Mouse (Mus musculus): Measurements from ENCODE around the gene Sbk3. TPM values are rescaled to one million over a fixed set of nuclear protein-coding genes. Genes with fewer than 3 reads are reported as not detected.

Gene Sbk3
- polyA plus RNA-seq, 1 experiment from 2014 or later = 0.10 TPM

DNA sequence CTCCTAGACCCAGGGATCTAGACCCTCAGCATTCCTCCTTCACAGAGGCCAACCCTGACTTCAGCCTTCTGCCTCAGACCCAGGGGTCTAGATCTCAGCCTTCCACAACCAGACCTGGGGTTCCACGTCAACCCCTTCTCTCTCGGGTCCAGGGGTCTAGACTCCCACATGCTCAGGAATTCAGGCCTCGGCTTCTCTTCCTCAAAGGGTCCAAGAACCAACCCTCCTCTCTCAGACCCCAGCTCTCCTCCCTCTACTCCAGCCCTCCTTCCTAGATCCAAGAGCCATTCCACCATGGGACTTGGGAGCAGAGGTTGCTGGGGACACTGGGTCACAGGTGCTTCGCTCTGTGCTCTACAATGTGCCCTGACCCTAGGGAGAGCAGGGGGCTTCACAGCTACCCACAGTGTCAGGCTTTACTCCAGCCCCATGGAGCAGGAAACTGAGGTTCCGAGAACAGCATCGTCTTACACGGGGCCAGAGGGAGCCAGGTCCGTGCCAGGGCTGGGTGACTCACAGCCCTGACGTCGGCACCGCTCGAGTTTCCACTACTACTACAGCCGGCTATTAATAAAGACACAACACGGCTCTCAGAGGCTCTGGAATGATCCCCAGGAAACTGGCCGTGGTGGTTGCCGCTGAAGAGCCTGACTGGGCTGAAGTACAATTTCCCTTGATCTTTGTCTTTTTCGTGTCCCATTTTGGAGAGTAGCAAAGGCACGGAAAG, 1.5 kb upstream of the Sbk3 start:
- H3K27me3 ChIP-seq (ENCODE audit: insufficient read depth, poor library complexity, severe bottlenecking) = no peaks in the 10 kb centered on the region
- no peaks in the 10 kb centered on the region; the same call in 1 of the 2 replicates for H3K4me1 ChIP-seq (replicated peaks)
- H3K27ac ChIP-seq = no peak overlapping the region
- DNase-seq (ENCODE audit: low spot score) = no peak
- 83% methylated on average over 18 of the region's 18 CpGs for WGBS
- H3K9me3 ChIP-seq = peaks cover 7% of the 10 kb centered on the region; the same call in 1 of the 2 replicates
- no peaks in the 10 kb centered on the region for H3K36me3 ChIP-seq
- no peak overlapping the region for H3K4me3 ChIP-seq

GRCm38 (mm10) chr7:4971710-4972109, 742 bp upstream of the Sbk3 start:
- Histone ChIP-seq H3K4me1 (replicated peaks) (no peaks in the 10 kb centered on the region; the same call in 1 of the 2 replicates), H3K27me3 (ENCODE audit: insufficient read depth, poor library complexity, severe bottlenecking) (no peaks in the 10 kb centered on the region), H3K9me3 (0 out of 2 replicates have a peak, but pooled peaks cover 5% of the 10 kb centered on the region), H3K36me3 (no peaks in the 10 kb centered on the region), H3K27ac (no peak overlapping the region), H3K4me3 (no peak overlapping the region)
- DNase-seq (ENCODE audit: low spot score) = no peak
- 30% methylated on average over 7 of the region's 7 CpGs for WGBS

- Histone ChIP-seq H3K27me3 (ENCODE audit: insufficient read depth, poor library complexity, severe bottlenecking) (no peaks in the 10 kb centered on the region), H3K36me3 (no peaks in the 10 kb centered on the region), H3K4me3 (no peak overlapping the region), H3K9me3 (0 out of 2 replicates have a peak, but pooled peaks cover 4% of the 10 kb centered on the region), H3K27ac (no peak overlapping the region), H3K4me1 (replicated peaks) (0 out of 2 replicates have a peak, but pooled peaks cover 7% of the 10 kb centered on the region)
- no peak for DNase-seq (ENCODE audit: low spot score)
- WGBS = 85% methylated on average over 5 of the region's 5 CpGs
Measured at GRCm38 (mm10) chr7:4964988-4965387, 6.0 kb downstream of the Sbk3 start.

GRCm38 (mm10) chr7:4964272-4964671, 6.7 kb downstream of the Sbk3 start, which contains the start of gene Sbk2:
Gene Sbk2 (minus strand): TSS chr7:4964406.
- DNase-seq (ENCODE audit: low spot score) = peak; percentile 62
- WGBS = 9% methylated on average over 10 of the region's 10 CpGs
- Histone ChIP-seq H3K4me3 (peak within 1 kb of the TSS; percentile 18; the same call in 1 of the 2 replicates), H3K27me3 (ENCODE audit: insufficient read depth, poor library complexity, severe bottlenecking) (no peaks in the 10 kb centered on the region), H3K9me3 (0 out of 2 replicates have a peak, but pooled peaks cover under 1% of the 10 kb centered on the region), H3K4me1 (replicated peaks) (0 out of 2 replicates have a peak, but pooled peaks cover 7% of the 10 kb centered on the region), H3K27ac (no peak within 1 kb of the TSS), H3K36me3 (no peaks in the 10 kb centered on the region)

DNA sequence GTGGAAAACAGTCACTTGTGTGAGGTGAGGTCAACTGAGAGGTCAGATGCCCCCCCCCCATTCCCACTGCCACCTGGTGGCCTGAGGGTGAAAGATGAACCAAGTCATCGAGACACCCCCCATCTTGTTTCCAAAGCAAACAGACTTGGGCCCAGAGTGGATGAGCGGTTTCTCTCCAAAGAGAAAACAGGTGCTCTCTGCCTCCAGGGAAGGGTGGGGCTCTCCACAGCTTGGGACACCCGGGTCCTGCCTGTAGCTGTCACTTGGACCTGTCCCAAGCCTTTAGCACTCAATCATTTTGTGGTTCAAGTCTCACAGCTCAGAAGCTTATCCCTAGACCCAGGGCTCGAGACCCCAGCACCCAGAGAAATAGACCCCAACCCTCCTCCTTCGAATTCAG, 7.4 kb downstream of the Sbk3 start:
- H3K27me3 ChIP-seq (ENCODE audit: insufficient read depth, poor library complexity, severe bottlenecking) = no peaks in the 10 kb centered on the region
- H3K27ac ChIP-seq = no peak overlapping the region
- no peak overlapping the region for H3K4me3 ChIP-seq
- no peaks in the 10 kb centered on the region for H3K9me3 ChIP-seq
- no peaks in the 10 kb centered on the region for H3K36me3 ChIP-seq
- 75% methylated on average over 5 of the region's 5 CpGs for WGBS
- DNase-seq (ENCODE audit: low spot score) = no peak
- H3K4me1 ChIP-seq (replicated peaks) = 0 out of 2 replicates have a peak, but pooled peaks cover 7% of the 10 kb centered on the region

DNA sequence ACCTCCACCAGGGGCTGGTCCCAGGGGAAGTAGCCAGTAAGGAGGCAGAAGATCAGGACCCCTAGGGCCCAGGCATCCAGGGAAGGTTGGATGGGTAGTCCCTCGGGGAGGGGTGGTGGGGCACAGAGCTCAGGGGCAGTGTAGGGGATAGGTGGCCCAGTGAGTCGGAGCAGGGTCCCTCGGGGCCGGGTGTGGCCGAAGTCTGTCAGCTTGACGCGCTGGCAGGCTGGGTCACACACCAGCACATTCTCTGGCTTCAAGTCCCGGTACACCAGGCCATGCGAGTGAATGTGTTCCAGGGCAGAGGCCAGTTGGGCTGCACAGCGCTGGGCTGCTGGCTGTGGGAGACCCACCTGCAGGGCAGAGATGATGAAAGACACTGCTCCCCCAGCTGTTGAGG, 13.6 kb downstream of the Sbk3 start:
- H3K9me3 ChIP-seq = no peaks in the 10 kb centered on the region
- H3K27ac ChIP-seq = no peak overlapping the region; the same call in 1 of the 2 replicates
- 82% methylated on average over 10 of the region's 10 CpGs for WGBS
- H3K36me3 ChIP-seq = no peaks in the 10 kb centered on the region
- no peaks in the 10 kb centered on the region for H3K27me3 ChIP-seq (ENCODE audit: insufficient read depth, poor library complexity, severe bottlenecking)
- H3K4me1 ChIP-seq (replicated peaks) = no peaks in the 10 kb centered on the region
- no peak overlapping the region for H3K4me3 ChIP-seq
- no peak for DNase-seq (ENCODE audit: low spot score)

DNA sequence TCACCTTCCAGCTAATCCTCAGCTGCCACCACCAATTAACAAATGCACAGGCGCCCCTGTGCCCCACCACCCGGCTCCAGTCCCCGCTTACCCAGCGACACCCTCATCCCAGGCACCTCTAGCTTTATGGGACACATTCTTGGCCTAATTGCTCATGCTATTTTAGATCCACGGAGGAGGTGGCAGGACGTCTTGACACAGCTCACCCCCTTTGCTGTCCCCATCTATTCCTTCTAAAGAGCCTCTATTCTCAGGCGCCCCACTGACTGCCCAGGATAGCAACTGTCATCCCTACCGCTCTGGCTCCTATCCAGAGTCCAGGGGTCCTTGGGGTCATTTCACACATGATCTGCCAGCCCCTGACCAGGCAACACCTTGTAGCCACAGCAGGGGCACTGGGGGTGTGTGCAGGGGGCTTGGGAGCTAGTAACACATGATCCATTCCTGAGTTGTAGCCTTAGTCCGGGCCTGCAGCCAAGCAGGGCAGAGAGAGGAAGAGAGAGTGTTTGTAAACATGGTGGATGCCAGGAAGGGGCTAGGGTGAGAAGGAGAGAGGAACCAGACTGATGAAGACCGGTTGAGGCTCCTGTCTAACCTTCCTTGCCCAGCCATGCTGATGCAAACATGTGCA, 17.0 kb downstream of the Sbk3 start:
- no peak for DNase-seq (ENCODE audit: low spot score)
- H3K27ac ChIP-seq = no peak overlapping the region

GRCm38 (mm10) chr7:4950561-4951342, 20.2 kb downstream of the Sbk3 start:
- Histone ChIP-seq H3K4me1 (replicated peaks) (no peaks in the 10 kb centered on the region), H3K27ac (no peak overlapping the region), H3K36me3 (no peaks in the 10 kb centered on the region), H3K9me3 (0 out of 2 replicates have a peak, but pooled peaks cover 4% of the 10 kb centered on the region), H3K27me3 (ENCODE audit: insufficient read depth, poor library complexity, severe bottlenecking) (no peaks in the 10 kb centered on the region), H3K4me3 (no peak overlapping the region)
- 87% methylated on average over 19 of the region's 19 CpGs for WGBS
- DNase-seq (ENCODE audit: low spot score) = no peak

More for the DNA sequence above, 17.0 kb downstream of the Sbk3 start:
- H3K4me1 ChIP-seq (replicated peaks) = no peaks in the 10 kb centered on the region
- H3K9me3 ChIP-seq = 0 out of 2 replicates have a peak, but pooled peaks cover 4% of the 10 kb centered on the region
- no peaks in the 10 kb centered on the region for H3K36me3 ChIP-seq
- H3K4me3 ChIP-seq = no peak overlapping the region
- no peaks in the 10 kb centered on the region for H3K27me3 ChIP-seq (ENCODE audit: insufficient read depth, poor library complexity, severe bottlenecking)
- WGBS = 29% methylated on average over 10 of the region's 10 CpGs

DNA sequence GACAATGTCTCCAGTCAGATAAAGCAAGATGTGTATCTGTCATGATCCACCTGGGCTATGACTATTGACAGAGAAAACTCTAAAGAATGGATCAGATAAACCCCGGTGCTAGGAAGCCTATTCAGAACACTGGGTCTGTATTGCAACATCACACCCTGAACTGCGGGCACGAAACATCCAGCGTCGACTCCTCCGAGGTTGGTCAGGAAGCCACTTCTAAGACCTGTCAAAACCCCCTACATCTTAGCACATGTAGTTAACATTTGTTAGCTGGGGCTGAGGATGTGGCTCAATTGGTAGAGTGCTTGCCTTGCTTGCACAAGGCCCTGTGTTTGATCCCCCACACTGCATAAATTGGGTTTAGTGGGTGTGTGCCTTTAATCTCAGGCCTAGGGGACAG, 22.6 kb downstream of the Sbk3 start:
- no peak overlapping the region for H3K4me3 ChIP-seq
- no peaks in the 10 kb centered on the region for H3K27me3 ChIP-seq (ENCODE audit: insufficient read depth, poor library complexity, severe bottlenecking)
- H3K9me3 ChIP-seq = 0 out of 2 replicates have a peak, but pooled peaks cover 4% of the 10 kb centered on the region
- no peaks in the 10 kb centered on the region for H3K36me3 ChIP-seq
- DNase-seq (ENCODE audit: low spot score) = no peak
- no peak overlapping the region for H3K27ac ChIP-seq
- H3K4me1 ChIP-seq (replicated peaks) = peaks cover 2% of the 10 kb centered on the region
- 73% methylated on average over 6 of the region's 6 CpGs for WGBS

GRCm38 (mm10) chr7:4947855-4948254, 23.1 kb downstream of the Sbk3 start:
- no peaks in the 10 kb centered on the region for H3K36me3 ChIP-seq
- peaks cover 4% of the 10 kb centered on the region for H3K4me1 ChIP-seq (replicated peaks)
- 0 out of 2 replicates have a peak, but pooled peaks cover 4% of the 10 kb centered on the region for H3K9me3 ChIP-seq
- 62% methylated on average over 2 of the region's 2 CpGs for WGBS
- no peak overlapping the region for H3K27ac ChIP-seq
- H3K4me3 ChIP-seq = no peak overlapping the region
- H3K27me3 ChIP-seq (ENCODE audit: insufficient read depth, poor library complexity, severe bottlenecking) = no peaks in the 10 kb centered on the region
- DNase-seq (ENCODE audit: low spot score) = no peak

DNA sequence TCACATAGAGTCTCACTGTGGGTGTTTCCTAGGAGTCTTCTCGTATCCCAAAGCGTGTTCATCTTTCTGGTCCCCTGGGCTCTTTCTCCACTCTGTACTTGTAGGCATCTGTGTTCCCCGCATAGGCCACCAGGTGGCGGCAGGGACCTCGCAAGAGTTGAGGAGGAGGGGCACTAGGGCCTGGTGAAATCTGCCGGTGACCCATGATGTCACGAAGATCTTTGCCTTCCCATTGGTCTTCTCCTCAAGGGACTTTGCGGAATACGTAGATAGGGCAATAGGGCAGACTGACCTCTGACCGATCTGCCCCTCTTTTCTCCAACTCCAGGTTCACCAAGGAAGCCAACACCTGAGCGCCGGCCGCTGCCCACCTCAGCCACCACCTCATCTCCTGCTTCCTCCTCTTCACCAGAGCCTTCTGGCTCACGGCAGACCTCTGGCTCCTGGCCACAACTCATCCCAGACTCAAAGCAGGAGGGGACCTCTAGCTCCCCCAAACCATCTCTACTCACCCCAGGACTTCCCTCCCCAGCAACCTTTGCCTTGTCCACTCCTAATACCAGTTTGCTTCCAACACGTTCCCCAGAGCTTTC, 27.6 kb downstream of the Sbk3 start:
- Histone ChIP-seq H3K4me3 (peak overlapping the region; percentile 39), H3K27ac (peak overlapping the region; percentile 59; the same call in 1 of the 2 replicates), H3K36me3 (no peaks in the 10 kb centered on the region), H3K9me3 (no peaks in the 10 kb centered on the region), H3K4me1 (replicated peaks) (peaks cover 4% of the 10 kb centered on the region), H3K27me3 (ENCODE audit: insufficient read depth, poor library complexity, severe bottlenecking) (no peaks in the 10 kb centered on the region)
- DNase-seq (ENCODE audit: low spot score) = peak; percentile 90
- 18% methylated on average over 15 of the region's 15 CpGs for WGBS

- WGBS = 62% methylated on average over 5 of the region's 5 CpGs
- DNase-seq (ENCODE audit: low spot score) = no peak
- H3K4me3 ChIP-seq = no peak overlapping the region
Measured at GRCm38 (mm10) chr7:4942673-4943072, 28.3 kb downstream of the Sbk3 start.

More at GRCm38 (mm10) chr7:4942673-4943072, 28.3 kb downstream of the Sbk3 start:
- Histone ChIP-seq H3K9me3 (no peaks in the 10 kb centered on the region), H3K27ac (no peak overlapping the region), H3K36me3 (no peaks in the 10 kb centered on the region), H3K27me3 (ENCODE audit: insufficient read depth, poor library complexity, severe bottlenecking) (no peaks in the 10 kb centered on the region), H3K4me1 (replicated peaks) (peaks cover 4% of the 10 kb centered on the region)

Data from hindbrain, embryonic 10.5 days (tissue).